Mouse (Mus musculus) ovary, adult 18-20 months (tissue): Measurements from ENCODE around the gene Gm29797.

Experiments used
- DNase-seq: peaks from one replicate; pipeline ENCODE4 v3.0.0; 2022; ENCODE audit warnings: low spot score, mixed read lengths

Gene Gm29797

GRCm38 (mm10) chr2:181656734-181657133, at the start of gene Gm29797:
TSS of gene Gm29797 (plus strand) at chr2:181657034.
- DNase-seq = no peak

- DNase-seq = no peak
These were observed 37.9 kb upstream of the Gm29797 start for GRCm38 (mm10) chr2:181618761-181619495.

GRCm38 (mm10) chr2:181623401-181623800, 33.4 kb upstream of the Gm29797 start:
- no peak for DNase-seq

GRCm38 (mm10) chr2:181628471-181628870, 28.4 kb upstream of the Gm29797 start:
- DNase-seq = no peak

GRCm38 (mm10) chr2:181632624-181633023, 24.2 kb upstream of the Gm29797 start:
- no peak for DNase-seq

GRCm38 (mm10) chr2:181635865-181636264, 21.0 kb upstream of the Gm29797 start:
- DNase-seq = no peak

- DNase-seq = no peak
These were observed 12.5 kb upstream of the Gm29797 start for GRCm38 (mm10) chr2:181644361-181644760.

- DNase-seq = no peak
These were observed 11.2 kb upstream of the Gm29797 start for GRCm38 (mm10) chr2:181645666-181646065.

GRCm38 (mm10) chr2:181646626-181647472, 10.0 kb upstream of the Gm29797 start:
- no peak for DNase-seq

- no peak for DNase-seq
These were observed 7.9 kb upstream of the Gm29797 start for GRCm38 (mm10) chr2:181648926-181649325.

GRCm38 (mm10) chr2:181653065-181653464, 3.8 kb upstream of the Gm29797 start:
- DNase-seq = no peak

GRCm38 (mm10) chr2:181653523-181653922, 3.3 kb upstream of the Gm29797 start:
- DNase-seq = no peak

GRCm38 (mm10) chr2:181657441-181657840, 607 bp downstream of the Gm29797 start:
- DNase-seq = no peak

- no peak for DNase-seq
These were observed 1.7 kb downstream of the Gm29797 start for GRCm38 (mm10) chr2:181658528-181658927.

- peak; percentile 57 for DNase-seq
These were observed 2.2 kb downstream of the Gm29797 start for GRCm38 (mm10) chr2:181658930-181659555.

GRCm38 (mm10) chr2:181659609-181660055, 2.8 kb downstream of the Gm29797 start:
- peak; percentile 72 for DNase-seq

- DNase-seq = no peak
These were observed 5.9 kb downstream of the Gm29797 start for GRCm38 (mm10) chr2:181662620-181663297.

GRCm38 (mm10) chr2:181663298-181663630, 6.4 kb downstream of the Gm29797 start:
- DNase-seq = no peak

- DNase-seq = no peak
These were observed 13.6 kb downstream of the Gm29797 start for GRCm38 (mm10) chr2:181670285-181670912.

GRCm38 (mm10) chr2:181670913-181671311, 14.1 kb downstream of the Gm29797 start:
- no peak for DNase-seq

GRCm38 (mm10) chr2:181671326-181671725, 14.5 kb downstream of the Gm29797 start, which contains the start of gene Sox18:
TSS of gene Sox18 (minus strand) at chr2:181671640.
- DNase-seq = peak; percentile 60

GRCm38 (mm10) chr2:181671984-181672383, 15.2 kb downstream of the Gm29797 start:
- no peak for DNase-seq
